Mouse (Mus musculus): ENCODE measurements around the gene Prg3.

DNA sequence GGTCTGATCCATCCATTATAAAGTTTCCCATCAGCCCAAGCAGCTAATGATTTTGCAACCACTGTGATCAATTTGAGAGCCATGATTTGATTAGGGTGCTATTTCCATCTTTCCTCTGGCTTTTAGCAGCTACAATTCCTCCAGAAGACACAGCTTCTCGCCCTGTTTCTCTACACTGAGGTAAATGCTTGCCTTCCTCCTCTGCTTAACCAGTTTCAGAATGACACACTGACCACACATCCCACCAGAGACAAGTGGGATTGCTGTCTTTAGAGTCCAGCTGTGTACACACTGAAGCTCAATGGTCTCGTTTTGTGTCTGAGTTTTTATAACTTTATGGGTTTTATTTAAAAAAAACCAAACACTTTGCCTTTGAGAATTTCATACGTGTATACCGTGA, 35.3 kb upstream of the Prg3 start:
- no peak for TF ChIP-seq CTCF (IDR thresholded peaks at IDR 0.05)
- TF ChIP-seq POLR2A (IDR thresholded peaks at IDR 0.05; ENCODE audit: insufficient read depth, low read depth, low read length): no peak

Measured in heart, adult 2 months (tissue).